Mouse (Mus musculus) spleen, adult 2 months (tissue): ENCODE measurements at regions not wholly inside any gene's neighbourhood (a gene's known extent, or its start where the extent isn't known, plus 50 kb on each side); places are given as distances from the start of the nearest gene placed in this dataset.

ENCODE experiments used
- CTCF ChIP-seq: fragments of 200-500 bp; IDR thresholded peaks from 2 replicates; pipeline ENCODE4 v1.5.1; 2011; ENCODE audit warnings: mild to moderate bottlenecking, inconsistent platforms; ENCODE audit not compliant: insufficient read depth, insufficient read length, insufficient replicate concordance; ENCODE audit errors: extremely low read depth
- POLR2A ChIP-seq: fragments of 200-500 bp; IDR thresholded peaks from 2 replicates; pipeline ENCODE4 v1.6.1; 2011; ENCODE audit warnings: low read depth, low read length, inconsistent platforms

GRCm38 (mm10) chr6:117701547-117701946 lies 139.4 kb upstream of the Zfp637 start:
- TF ChIP-seq POLR2A, result no peak
- TF ChIP-seq CTCF, result no peak
